Mouse (Mus musculus) midbrain, embryonic 16.5 days (tissue): Measurements from ENCODE around the gene Arhgap31. TPM values are rescaled to one million over a fixed set of nuclear protein-coding genes. Genes with fewer than 3 reads are reported as not detected.
A peak's percentile ranks its signal among the peaks of the same experiment; 100 is the strongest.

Experiments
- ATAC-seq: fragments of 200-750 bp; cut with Nextera tagmentation; 2 replicates; pipeline ENCODE4 v1.8.0; 2017; ENCODE audit warnings: moderate TSS enrichment
- H3K27ac ChIP-seq: fragments of 300-500 bp; sonication (generic); 2 replicates; pipeline ENCODE4 v1.5.1; 2014; ENCODE audit warnings: mild to moderate bottlenecking, low read length, mixed read lengths
- H3K27me3 ChIP-seq: fragments of 300-500 bp; sonication (generic); 2 replicates; pipeline ENCODE4 v1.6.1; 2014; ENCODE audit warnings: low read depth, low read length, mixed read lengths; ENCODE audit not compliant: control insufficient read depth, insufficient read depth
- H3K36me3 ChIP-seq: fragments of 300-500 bp; sonication (generic); 2 replicates; pipeline ENCODE4 v1.6.1; 2014; ENCODE audit warnings: mild to moderate bottlenecking, low read length, moderate library complexity, mixed read lengths; ENCODE audit not compliant: control insufficient read depth, insufficient read depth
- H3K4me1 ChIP-seq: fragments of 300-500 bp; sonication (generic); 2 replicates; pipeline ENCODE4 v1.6.1; 2014; ENCODE audit warnings: mild to moderate bottlenecking, low read length, mixed read lengths; ENCODE audit not compliant: control insufficient read depth, insufficient read depth
- H3K4me2 ChIP-seq: fragments of 300-500 bp; sonication (generic); 2 replicates; pipeline ENCODE4 v1.6.1; 2014; ENCODE audit warnings: mild to moderate bottlenecking, low read length, mixed read lengths
- H3K4me3 ChIP-seq: fragments of 300-500 bp; sonication (generic); 2 replicates; pipeline ENCODE4 v1.5.1; 2014; ENCODE audit warnings: low read depth, mild to moderate bottlenecking, low read length, moderate library complexity, mixed read lengths
- H3K9ac ChIP-seq: fragments of 300-500 bp; sonication (generic); 2 replicates; pipeline ENCODE4 v1.6.1; 2014; ENCODE audit warnings: low read depth, low read length, mixed read lengths
- H3K9me3 ChIP-seq: fragments of 300-500 bp; sonication (generic); replicated peaks from 2 replicates; pipeline ENCODE4 v1.6.1; 2014; ENCODE audit warnings: mild to moderate bottlenecking, low read length, mixed read lengths; ENCODE audit not compliant: control insufficient read depth, poor library complexity, severe bottlenecking
- WGBS: fragments of 180-500 bp; shearing (Covaris S2); extraction: QIAGEN DNeasy Blood & Tissue Kit; methylation state at CpG from one replicate; pipeline ENCODE4 v1.1.7; 2014; 5-methylcytosine and 5-hydroxymethylcytosine counted together
- polyA plus RNA-seq: library from polyadenylated mRNA; unstranded; fragments of >200 nt; fragmentation: Nextera tagmentation; extraction: Ambion mirVana; gene quantifications from 2 replicates; pipeline ENCODE4 v1.2.1, GENCODE M21; 2015

Arhgap31 gene
- polyA plus RNA-seq, 1 experiment from 2014 or later, result 3.7 TPM

DNA sequence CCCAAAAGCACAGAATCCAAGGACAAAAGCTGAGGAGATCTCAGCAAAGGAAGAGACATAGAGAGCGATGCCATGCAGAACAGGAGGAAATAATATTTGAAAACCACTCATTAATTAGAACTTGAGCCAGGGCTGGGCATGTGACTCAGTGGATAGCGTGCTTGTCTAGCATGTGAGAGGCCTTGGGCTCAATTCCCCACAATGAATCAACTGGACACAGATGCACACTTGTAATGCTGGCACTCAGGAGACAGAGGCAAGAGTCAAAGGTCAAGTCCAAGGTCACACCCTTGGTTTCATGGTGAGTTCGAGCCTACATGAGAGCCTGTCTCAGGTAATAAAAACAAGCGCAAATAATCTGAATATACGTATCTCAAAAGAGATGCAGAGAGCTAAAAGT is 15.5 kb downstream of the Arhgap31 start:
- WGBS, result 92% methylated on average over 5 of the region's 5 CpGs

DNA sequence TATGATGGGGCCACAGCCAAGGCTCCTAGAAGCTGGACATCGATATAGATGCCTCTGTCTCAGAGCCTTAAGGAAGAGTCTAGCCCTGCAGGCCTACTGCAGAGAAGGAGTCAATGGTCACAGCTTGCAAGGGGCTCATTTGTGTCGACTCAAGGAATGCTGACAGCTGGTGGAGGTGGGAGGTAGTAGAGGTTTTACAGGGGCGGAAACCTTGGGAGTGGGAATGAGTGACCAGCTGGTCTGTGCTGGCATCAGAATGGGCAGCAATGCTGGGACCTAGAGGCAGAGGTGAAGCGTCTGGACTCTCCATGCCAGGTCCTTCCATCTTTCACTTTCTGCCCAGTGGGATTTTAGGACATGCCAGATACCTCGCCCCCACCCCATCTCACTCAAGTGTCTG is 17.5 kb downstream of the Arhgap31 start:
- Histone ChIP-seq H3K4me3 (no peak overlapping the region), H3K36me3 (no peaks in the 10 kb centered on the region), H3K4me1 (no peaks in the 10 kb centered on the region), H3K9me3 (no peaks in the 10 kb centered on the region), H3K27me3 (no peaks in the 10 kb centered on the region), H3K9ac (no peak overlapping the region), H3K4me2 (no peak overlapping the region), H3K27ac (no peak overlapping the region)
- ATAC-seq, result no peak
- 79% methylated on average over 5 of the region's 5 CpGs for WGBS

More for the DNA sequence above, 15.5 kb downstream of the Arhgap31 start:
- Histone ChIP-seq H3K4me2 (no peak overlapping the region), H3K27ac (no peak overlapping the region), H3K4me3 (no peak overlapping the region), H3K36me3 (no peaks in the 10 kb centered on the region), H3K4me1 (peaks cover 4% of the 10 kb centered on the region), H3K9ac (no peak overlapping the region), H3K27me3 (no peaks in the 10 kb centered on the region), H3K9me3 (no peaks in the 10 kb centered on the region)
- no peak for ATAC-seq

DNA sequence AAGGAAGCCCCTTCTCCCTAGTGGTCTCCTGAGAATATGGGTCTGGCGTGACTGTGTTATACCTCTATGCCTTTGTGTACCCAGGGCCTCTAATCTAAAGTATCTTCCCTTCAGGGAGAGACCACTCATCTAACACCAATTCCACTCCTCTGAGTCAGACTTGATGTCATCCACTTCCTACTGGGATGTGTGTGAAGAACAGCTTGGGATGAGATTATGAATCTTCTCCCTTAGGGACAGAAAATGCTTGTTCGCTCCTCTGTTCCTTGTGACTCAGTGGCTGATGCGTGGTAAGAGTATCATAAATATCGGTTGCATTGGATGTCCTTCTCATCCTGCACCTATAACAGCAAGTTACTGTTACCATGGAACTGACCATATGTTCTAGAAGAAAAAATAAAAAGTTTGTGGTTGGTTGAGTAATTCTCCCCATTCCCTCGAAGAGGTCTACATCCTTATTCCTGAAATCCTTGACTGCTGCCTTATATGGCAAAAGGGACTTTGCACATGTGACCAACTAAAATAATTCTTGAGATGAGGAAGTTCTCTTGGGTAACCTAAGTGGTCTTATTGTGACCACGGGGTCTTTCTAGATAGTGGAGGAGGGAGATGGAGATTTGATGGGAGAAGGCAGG is 18.1 kb downstream of the Arhgap31 start:
- H3K4me3 ChIP-seq, result no peak overlapping the region
- no peaks in the 10 kb centered on the region for H3K9me3 ChIP-seq
- H3K27ac ChIP-seq, result no peak overlapping the region
- no peak overlapping the region for H3K4me2 ChIP-seq
- no peak for ATAC-seq
- H3K27me3 ChIP-seq, result no peaks in the 10 kb centered on the region
- no peaks in the 10 kb centered on the region for H3K4me1 ChIP-seq
- WGBS, result 93% methylated on average over 6 of the region's 6 CpGs
- H3K36me3 ChIP-seq, result no peaks in the 10 kb centered on the region
- H3K9ac ChIP-seq, result no peak overlapping the region

DNA sequence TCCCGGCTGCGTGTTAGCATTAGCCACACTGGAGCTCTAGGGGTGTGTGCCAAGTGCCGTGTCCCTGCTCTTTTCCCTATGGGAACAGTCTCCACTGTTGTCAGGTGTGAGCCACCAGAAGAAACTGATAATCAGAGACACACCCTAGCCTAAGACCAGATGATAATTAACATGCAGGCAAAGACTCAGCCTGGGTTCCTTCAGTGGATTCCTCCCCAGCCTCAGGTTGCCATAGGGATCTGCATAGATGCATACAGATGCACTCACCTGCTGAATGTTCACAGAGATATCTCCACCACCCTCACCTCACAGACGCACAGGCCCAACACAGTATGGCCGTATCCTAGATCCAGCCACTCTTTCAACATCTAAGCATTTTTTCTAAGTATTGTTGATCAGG is 22.6 kb downstream of the Arhgap31 start:
- no peak for ATAC-seq
- H3K4me2 ChIP-seq, result no peak overlapping the region
- no peak overlapping the region for H3K9ac ChIP-seq
- 90% methylated on average over 5 of the region's 5 CpGs for WGBS
- H3K9me3 ChIP-seq, result no peaks in the 10 kb centered on the region; the same call in 1 of the 2 replicates
- H3K27ac ChIP-seq, result no peak overlapping the region
- H3K27me3 ChIP-seq, result no peaks in the 10 kb centered on the region
- peaks cover 2% of the 10 kb centered on the region; the same call in 1 of the 2 replicates for H3K4me1 ChIP-seq
- no peaks in the 10 kb centered on the region for H3K36me3 ChIP-seq
- H3K4me3 ChIP-seq, result no peak overlapping the region

DNA sequence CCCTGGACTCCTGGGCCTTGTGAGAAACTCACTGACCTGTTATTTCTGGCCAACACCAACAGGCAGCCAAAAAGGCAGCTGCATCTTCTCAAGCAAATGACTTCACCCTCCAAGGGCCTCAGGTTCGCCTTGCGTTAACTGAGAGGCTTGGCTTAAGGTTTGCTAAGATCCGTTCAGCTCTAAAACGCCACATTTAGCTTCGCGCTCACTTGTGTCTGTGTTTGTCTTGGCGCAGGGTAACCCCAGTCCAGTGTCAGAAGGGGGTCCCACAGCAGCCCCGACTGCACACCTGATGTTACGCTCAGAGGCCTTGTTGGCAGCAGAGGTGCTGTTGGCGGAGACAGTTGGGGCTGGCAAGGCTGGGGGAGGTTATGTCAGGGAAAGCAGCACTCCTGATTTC is 23.3 kb downstream of the Arhgap31 start:
- no peaks in the 10 kb centered on the region for H3K36me3 ChIP-seq
- no peaks in the 10 kb centered on the region for H3K27me3 ChIP-seq

DNA sequence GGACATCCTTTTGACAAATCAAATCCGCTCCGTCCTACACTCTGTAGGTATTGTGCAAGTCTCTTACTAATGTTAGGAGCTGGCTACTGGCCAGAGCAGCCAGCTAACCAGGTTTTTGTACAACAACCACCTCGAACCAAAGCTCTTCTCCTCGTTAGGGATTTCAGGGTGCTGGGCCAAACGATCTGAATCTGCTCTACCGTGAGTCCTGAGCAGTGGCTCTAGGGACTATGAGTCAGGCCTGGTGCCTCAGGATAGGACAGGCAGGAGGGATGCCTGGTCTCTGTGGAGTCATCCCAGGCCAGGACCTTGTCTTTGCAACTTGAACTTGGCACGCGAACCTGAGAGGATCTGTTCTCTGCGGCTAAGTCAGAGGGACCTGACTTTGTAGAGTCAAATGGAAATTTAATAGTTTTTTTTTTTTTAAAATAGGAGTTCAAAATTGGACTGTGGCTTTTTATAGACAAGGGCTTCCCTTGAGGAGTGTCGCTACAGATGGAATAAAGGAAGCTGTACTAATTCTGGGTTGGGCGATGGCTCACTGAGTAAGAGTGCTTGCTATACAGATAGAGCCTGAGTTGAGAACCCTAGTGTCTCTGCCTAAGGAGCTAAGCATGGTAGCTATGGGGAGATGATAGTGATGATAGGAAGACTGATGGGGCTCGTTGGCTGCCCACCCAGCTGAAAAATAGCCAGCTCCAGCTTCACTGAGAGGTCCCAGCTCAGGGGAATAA is 24.4 kb downstream of the Arhgap31 start:
- Histone ChIP-seq H3K4me2 (no peak overlapping the region), H3K27me3 (no peaks in the 10 kb centered on the region), H3K4me1 (peaks cover 2% of the 10 kb centered on the region; the same call in 1 of the 2 replicates), H3K27ac (no peak overlapping the region), H3K4me3 (no peak overlapping the region), H3K9ac (no peak overlapping the region), H3K9me3 (no peaks in the 10 kb centered on the region; the same call in 1 of the 2 replicates), H3K36me3 (no peaks in the 10 kb centered on the region)
- no peak for ATAC-seq
- 85% methylated on average over 12 of the region's 12 CpGs for WGBS

More for the DNA sequence above, 23.3 kb downstream of the Arhgap31 start:
- Histone ChIP-seq H3K4me2 (no peak overlapping the region), H3K4me3 (no peak overlapping the region), H3K9me3 (no peaks in the 10 kb centered on the region; the same call in 1 of the 2 replicates), H3K4me1 (peaks cover 2% of the 10 kb centered on the region; the same call in 1 of the 2 replicates), H3K9ac (no peak overlapping the region), H3K27ac (no peak overlapping the region)
- 85% methylated on average over 10 of the region's 10 CpGs for WGBS
- no peak for ATAC-seq

DNA sequence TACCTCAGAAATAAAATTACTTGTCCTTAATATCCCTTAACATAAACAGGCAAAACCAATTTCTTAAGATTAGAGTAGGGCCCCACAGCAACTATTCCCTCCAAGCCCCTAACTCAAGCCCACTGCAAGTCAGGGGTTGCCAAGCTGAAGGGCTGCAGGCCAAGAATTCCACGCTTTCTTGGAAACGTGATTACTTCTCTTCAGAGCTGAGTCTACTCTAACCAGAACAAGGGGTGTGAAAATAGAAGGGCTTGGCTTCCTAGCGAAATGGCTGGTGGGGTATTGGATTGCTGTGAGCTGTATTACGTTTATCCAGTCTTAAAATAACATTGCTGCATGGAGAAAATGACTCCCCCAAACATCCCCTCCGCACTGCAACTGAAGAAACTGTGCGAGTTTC is 25.4 kb downstream of the Arhgap31 start:
- Histone ChIP-seq H3K4me2 (no peak overlapping the region), H3K4me3 (no peak overlapping the region), H3K9me3 (no peaks in the 10 kb centered on the region; the same call in 1 of the 2 replicates), H3K36me3 (no peaks in the 10 kb centered on the region), H3K9ac (no peak overlapping the region), H3K27me3 (no peaks in the 10 kb centered on the region), H3K27ac (no peak overlapping the region), H3K4me1 (peaks cover 2% of the 10 kb centered on the region; the same call in 1 of the 2 replicates)
- WGBS, result 56% methylated on average over 6 of the region's 6 CpGs
- peak; percentile 32; the same call in 1 of the 2 replicates for ATAC-seq

DNA sequence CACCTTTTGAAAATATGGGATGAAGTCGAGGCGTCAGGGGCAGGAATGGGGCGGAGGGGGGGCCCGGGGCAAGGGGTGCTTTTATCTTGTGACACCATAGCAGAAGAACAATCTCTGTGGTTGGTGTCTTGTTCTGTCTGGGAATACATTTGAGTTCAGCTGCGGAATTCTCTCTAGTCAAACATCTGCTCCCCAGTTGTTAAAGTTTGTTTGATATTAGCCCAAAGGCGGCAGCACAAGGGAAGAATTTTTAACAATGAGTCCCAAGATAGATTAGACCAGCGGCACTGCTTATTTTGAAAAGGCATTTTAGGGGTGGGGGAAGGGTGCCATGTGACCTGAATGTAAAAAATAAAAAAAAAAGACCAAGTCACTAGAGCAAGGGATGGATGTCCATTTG is 30.0 kb downstream of the Arhgap31 start:
- Histone ChIP-seq H3K36me3 (no peaks in the 10 kb centered on the region), H3K9ac (no peak overlapping the region), H3K4me3 (no peak overlapping the region), H3K4me1 (peaks cover 2% of the 10 kb centered on the region; the same call in 1 of the 2 replicates), H3K27ac (no peak overlapping the region), H3K9me3 (no peaks in the 10 kb centered on the region; the same call in 1 of the 2 replicates), H3K4me2 (no peak overlapping the region), H3K27me3 (no peaks in the 10 kb centered on the region)
- no peak for ATAC-seq
- 65% methylated on average over 7 of the region's 7 CpGs for WGBS

DNA sequence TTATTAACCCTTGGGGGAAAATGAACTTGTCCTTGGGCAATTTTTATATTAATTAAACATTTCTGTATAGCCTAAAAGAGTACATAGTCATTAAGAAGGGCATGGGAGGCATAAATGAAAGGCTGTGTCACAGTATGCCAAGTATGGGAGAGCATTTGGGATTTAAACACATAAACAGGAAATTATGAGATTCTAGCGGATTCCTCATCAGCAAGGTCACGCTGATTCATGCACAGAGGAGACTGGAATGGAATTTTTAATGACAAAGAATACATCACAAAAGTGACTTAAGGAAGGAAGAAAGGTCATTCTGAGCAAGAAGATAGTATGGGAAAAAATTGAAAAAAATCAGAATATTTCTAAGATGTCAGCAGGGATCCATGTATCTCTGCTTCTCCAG is 31.8 kb downstream of the Arhgap31 start:
- H3K36me3 ChIP-seq, result no peaks in the 10 kb centered on the region
- no peak overlapping the region for H3K9ac ChIP-seq
- H3K27ac ChIP-seq, result no peak overlapping the region
- H3K4me1 ChIP-seq, result no peaks in the 10 kb centered on the region
- no peak for ATAC-seq
- H3K4me2 ChIP-seq, result no peak overlapping the region
- no peaks in the 10 kb centered on the region for H3K27me3 ChIP-seq
- no peak overlapping the region for H3K4me3 ChIP-seq
- WGBS, result 78% methylated on average over 2 of the region's 2 CpGs
- no peaks in the 10 kb centered on the region; the same call in 1 of the 2 replicates for H3K9me3 ChIP-seq
